Mouse (Mus musculus): Measurements from ENCODE around the gene Atf5. TPM values are rescaled to one million over a fixed set of nuclear protein-coding genes. Genes with fewer than 3 reads are reported as not detected.

Gene Atf5
- polyA plus RNA-seq, 1 experiment from 2014 or later = 3.1 TPM

GRCm38 (mm10) chr7:44821666-44822448 lies 5.4 kb upstream of the Atf5 start:
- 86% methylated on average over 7 of the region's 7 CpGs for WGBS
- H3K9me3 ChIP-seq (replicated peaks; ENCODE audit: control insufficient read depth, low read length) = no peaks in the 10 kb centered on the region
- H3K27ac ChIP-seq (replicated peaks; ENCODE audit: low read depth, low read length) = no peak overlapping the region
- H3K4me2 ChIP-seq (ENCODE audit: low read depth, low read length) = no peak overlapping the region
- no peak overlapping the region for H3K4me3 ChIP-seq (ENCODE audit: low read depth, low read length)
- ATAC-seq (replicated peaks; ENCODE audit: insufficient number of reproducible peaks, low FRiP score, low TSS enrichment, low read depth) (no peak), DNase-seq (ENCODE audit: low spot score) (no peak)
- H3K36me3 ChIP-seq (replicated peaks; ENCODE audit: control insufficient read depth, insufficient read depth, low read depth, low read length) = no peaks in the 10 kb centered on the region
- H3K27me3 ChIP-seq (ENCODE audit: control insufficient read depth, insufficient read depth, low read length) = no peaks in the 10 kb centered on the region
- H3K4me1 ChIP-seq (ENCODE audit: control insufficient read depth, insufficient read depth, low read length) = peaks cover 9% of the 10 kb centered on the region; the same call in 1 of the 2 replicates
- H3K9ac ChIP-seq (replicated peaks; ENCODE audit: low read length) = no peak overlapping the region

GRCm38 (mm10) chr7:44820525-44820924 lies 4.1 kb upstream of the Atf5 start:
- Histone ChIP-seq H3K27ac (replicated peaks; ENCODE audit: low read depth, low read length) (no peak overlapping the region), H3K4me3 (ENCODE audit: low read depth, low read length) (no peak overlapping the region), H3K4me1 (ENCODE audit: control insufficient read depth, insufficient read depth, low read length) (peaks cover 9% of the 10 kb centered on the region; the same call in 1 of the 2 replicates), H3K36me3 (replicated peaks; ENCODE audit: control insufficient read depth, insufficient read depth, low read depth, low read length) (no peaks in the 10 kb centered on the region), H3K4me2 (ENCODE audit: low read depth, low read length) (no peak overlapping the region), H3K9me3 (replicated peaks; ENCODE audit: control insufficient read depth, low read length) (no peaks in the 10 kb centered on the region), H3K9ac (replicated peaks; ENCODE audit: low read length) (no peak overlapping the region), H3K27me3 (ENCODE audit: control insufficient read depth, insufficient read depth, low read length) (no peaks in the 10 kb centered on the region)
- ATAC-seq (replicated peaks; ENCODE audit: insufficient number of reproducible peaks, low FRiP score, low TSS enrichment, low read depth) = no peak
- DNase-seq (ENCODE audit: low spot score) = no peak
- WGBS = 79% methylated on average over 3 of the region's 3 CpGs

DNA sequence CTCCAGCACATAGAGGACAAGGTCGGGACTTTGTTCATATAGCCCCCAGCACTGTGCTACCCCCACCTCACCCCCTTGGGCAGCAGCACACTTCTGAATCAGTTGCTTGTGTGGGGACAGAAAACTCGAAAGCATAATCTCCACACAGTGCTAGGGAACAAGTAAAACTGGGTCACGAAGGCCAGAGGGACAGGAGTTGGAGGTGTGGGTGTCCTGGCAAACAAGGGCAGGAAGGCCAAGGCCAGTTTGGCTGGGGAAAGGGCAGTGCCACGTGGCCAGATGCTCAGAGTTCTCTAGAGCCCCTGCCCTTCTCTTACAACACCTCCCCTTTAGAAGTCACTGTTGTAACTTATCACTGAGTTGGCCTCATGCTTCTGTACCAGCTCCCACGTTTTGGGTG lies 3.4 kb upstream of the Atf5 start:
- Histone ChIP-seq H3K4me2 (ENCODE audit: low read depth, low read length) (no peak overlapping the region), H3K27me3 (ENCODE audit: control insufficient read depth, insufficient read depth, low read length) (no peaks in the 10 kb centered on the region), H3K4me1 (ENCODE audit: control insufficient read depth, insufficient read depth, low read length) (peaks cover 13% of the 10 kb centered on the region), H3K36me3 (replicated peaks; ENCODE audit: control insufficient read depth, insufficient read depth, low read depth, low read length) (no peaks in the 10 kb centered on the region), H3K27ac (replicated peaks; ENCODE audit: low read depth, low read length) (no peak overlapping the region), H3K4me3 (ENCODE audit: low read depth, low read length) (no peak overlapping the region), H3K9me3 (replicated peaks; ENCODE audit: control insufficient read depth, low read length) (no peaks in the 10 kb centered on the region), H3K9ac (replicated peaks; ENCODE audit: low read length) (no peak overlapping the region)
- no peak for ATAC-seq (replicated peaks; ENCODE audit: insufficient number of reproducible peaks, low FRiP score, low TSS enrichment, low read depth)
- WGBS = 57% methylated on average over 5 of the region's 5 CpGs
- DNase-seq (ENCODE audit: low spot score) = no peak

GRCm38 (mm10) chr7:44819391-44819790 lies 2.9 kb upstream of the Atf5 start:
- H3K9me3 ChIP-seq (replicated peaks; ENCODE audit: control insufficient read depth, low read length) = no peaks in the 10 kb centered on the region
- no peak overlapping the region; the same call in 1 of the 2 replicates for H3K9ac ChIP-seq (replicated peaks; ENCODE audit: low read length)
- no peaks in the 10 kb centered on the region for H3K27me3 ChIP-seq (ENCODE audit: control insufficient read depth, insufficient read depth, low read length)
- no peak overlapping the region for H3K4me2 ChIP-seq (ENCODE audit: low read depth, low read length)
- H3K4me3 ChIP-seq (ENCODE audit: low read depth, low read length) = 0 out of 2 replicates have a peak overlapping the region, but pooled peaks have one; percentile 14
- no peaks in the 10 kb centered on the region for H3K36me3 ChIP-seq (replicated peaks; ENCODE audit: control insufficient read depth, insufficient read depth, low read depth, low read length)
- no peak for DNase-seq (ENCODE audit: low spot score)
- WGBS = 94% methylated on average over 2 of the region's 2 CpGs
- ATAC-seq (replicated peaks; ENCODE audit: insufficient number of reproducible peaks, low FRiP score, low TSS enrichment, low read depth) = no peak
- H3K27ac ChIP-seq (replicated peaks; ENCODE audit: low read depth, low read length) = no peak overlapping the region
- H3K4me1 ChIP-seq (ENCODE audit: control insufficient read depth, insufficient read depth, low read length) = peaks cover 14% of the 10 kb centered on the region

- Histone ChIP-seq H3K9me3 (replicated peaks; ENCODE audit: control insufficient read depth, low read length) (no peaks in the 10 kb centered on the region), H3K4me2 (ENCODE audit: low read depth, low read length) (peak overlapping the region; percentile 61), H3K4me3 (ENCODE audit: low read depth, low read length) (peak overlapping the region; percentile 14), H3K27me3 (ENCODE audit: control insufficient read depth, insufficient read depth, low read length) (no peaks in the 10 kb centered on the region), H3K27ac (replicated peaks; ENCODE audit: low read depth, low read length) (no peak overlapping the region), H3K36me3 (replicated peaks; ENCODE audit: control insufficient read depth, insufficient read depth, low read depth, low read length) (no peaks in the 10 kb centered on the region), H3K4me1 (ENCODE audit: control insufficient read depth, insufficient read depth, low read length) (peaks cover 14% of the 10 kb centered on the region), H3K9ac (replicated peaks; ENCODE audit: low read length) (peak overlapping the region; percentile 22)
- DNase-seq (ENCODE audit: low spot score) (no peak), ATAC-seq (replicated peaks; ENCODE audit: insufficient number of reproducible peaks, low FRiP score, low TSS enrichment, low read depth) (no peak)
- 52% methylated on average over 6 of the region's 6 CpGs for WGBS
Measured at GRCm38 (mm10) chr7:44818751-44819235, 2.3 kb upstream of the Atf5 start.

- ATAC-seq (replicated peaks; ENCODE audit: insufficient number of reproducible peaks, low FRiP score, low TSS enrichment, low read depth) (no peak), DNase-seq (ENCODE audit: low spot score) (no peak)
- H3K27ac ChIP-seq (replicated peaks; ENCODE audit: low read depth, low read length) = no peak overlapping the region
- H3K4me1 ChIP-seq (ENCODE audit: control insufficient read depth, insufficient read depth, low read length) = peaks cover 14% of the 10 kb centered on the region
- H3K4me3 ChIP-seq (ENCODE audit: low read depth, low read length) = peak overlapping the region; percentile 61
- no peaks in the 10 kb centered on the region for H3K9me3 ChIP-seq (replicated peaks; ENCODE audit: control insufficient read depth, low read length)
- peak overlapping the region; percentile 61 for H3K4me2 ChIP-seq (ENCODE audit: low read depth, low read length)
- no peaks in the 10 kb centered on the region for H3K27me3 ChIP-seq (ENCODE audit: control insufficient read depth, insufficient read depth, low read length)
- WGBS = 55% methylated on average over 2 of the region's 2 CpGs
- H3K9ac ChIP-seq (replicated peaks; ENCODE audit: low read length) = peak overlapping the region; percentile 98
- no peaks in the 10 kb centered on the region for H3K36me3 ChIP-seq (replicated peaks; ENCODE audit: control insufficient read depth, insufficient read depth, low read depth, low read length)
Measured at GRCm38 (mm10) chr7:44818164-44818563, 1.7 kb upstream of the Atf5 start.

DNA sequence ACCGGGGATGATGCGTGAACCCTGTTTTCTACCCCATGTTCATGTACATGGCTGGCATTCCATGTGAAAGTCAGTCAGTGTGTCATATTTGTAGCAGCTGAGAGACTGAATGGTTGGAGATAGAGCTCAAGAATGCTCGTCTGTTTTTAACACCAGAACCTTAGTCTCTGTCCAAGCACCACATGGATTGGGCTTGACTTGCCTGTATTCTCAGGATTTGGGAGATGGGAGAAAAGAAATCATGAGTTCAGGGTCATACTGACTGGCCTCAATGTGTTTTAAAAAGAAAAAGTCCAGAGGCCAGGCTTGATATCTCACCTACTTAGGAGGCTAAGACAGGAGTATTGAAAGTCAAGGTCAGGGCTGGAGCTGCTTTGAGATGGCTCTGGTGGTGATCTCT lies 983 bp upstream of the Atf5 start:
- peak overlapping the region; percentile 98 for H3K9ac ChIP-seq (replicated peaks; ENCODE audit: low read length)
- DNase-seq (ENCODE audit: low spot score) (no peak), ATAC-seq (replicated peaks; ENCODE audit: insufficient number of reproducible peaks, low FRiP score, low TSS enrichment, low read depth) (no peak)
- no peaks in the 10 kb centered on the region for H3K27me3 ChIP-seq (ENCODE audit: control insufficient read depth, insufficient read depth, low read length)
- WGBS = 37% methylated on average over 3 of the region's 3 CpGs
- H3K4me1 ChIP-seq (ENCODE audit: control insufficient read depth, insufficient read depth, low read length) = peaks cover 14% of the 10 kb centered on the region
- no peaks in the 10 kb centered on the region for H3K36me3 ChIP-seq (replicated peaks; ENCODE audit: control insufficient read depth, insufficient read depth, low read depth, low read length)
- no peaks in the 10 kb centered on the region for H3K9me3 ChIP-seq (replicated peaks; ENCODE audit: control insufficient read depth, low read length)
- peak overlapping the region; percentile 61 for H3K4me2 ChIP-seq (ENCODE audit: low read depth, low read length)
- peak overlapping the region; percentile 61 for H3K4me3 ChIP-seq (ENCODE audit: low read depth, low read length)
- no peak overlapping the region for H3K27ac ChIP-seq (replicated peaks; ENCODE audit: low read depth, low read length)

DNA sequence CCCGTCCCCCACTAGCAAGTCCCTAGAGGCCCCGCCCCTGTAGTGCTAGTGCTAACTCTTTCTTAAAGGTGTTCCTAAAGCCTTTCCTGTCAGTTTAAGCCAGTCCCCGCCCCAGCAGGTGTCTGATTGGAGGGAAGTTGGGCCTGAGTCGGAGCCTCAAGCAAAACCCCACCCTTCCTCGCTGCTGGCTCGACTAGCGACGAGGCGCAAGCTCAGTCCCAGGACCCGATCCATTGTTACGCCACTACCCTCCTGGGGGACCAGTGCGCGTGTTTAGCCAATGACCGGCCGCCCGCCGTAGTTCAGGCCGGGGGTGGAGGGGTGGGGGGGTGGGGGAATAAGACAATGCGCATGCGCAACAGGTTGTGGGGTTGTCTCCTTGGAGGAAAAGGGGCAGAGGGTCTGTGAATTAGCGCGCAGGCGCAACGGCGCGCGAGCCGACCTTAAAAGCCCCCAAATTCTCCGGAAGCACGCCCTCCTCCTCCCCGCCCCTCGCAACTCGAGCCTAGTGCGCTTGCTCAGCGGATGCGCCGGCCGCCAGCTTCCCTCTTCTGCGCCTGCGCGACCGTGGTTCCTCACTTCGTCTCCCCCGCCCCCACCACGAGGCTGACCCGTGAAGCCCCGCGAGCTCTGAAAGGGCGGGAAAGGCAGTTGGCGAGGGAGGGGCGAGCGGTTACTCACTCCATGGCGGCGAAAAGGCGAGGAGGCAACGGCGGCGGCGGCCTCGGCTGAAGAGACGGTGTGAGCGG lies 563 bp downstream of the Atf5 start, which contains the start of the genes Nup62 and Il4i1:
Gene Nup62 (plus strand): TSS at position 368 of the 749 bp plus-strand sequence.
Gene Il4i1 (plus strand): TSS at position 667 of the 749 bp plus-strand sequence.
- WGBS = under 1% methylated on average over 57 of the region's 62 CpGs
- H3K9me3 ChIP-seq (replicated peaks; ENCODE audit: control insufficient read depth, low read length) = no peaks in the 10 kb centered on the region
- H3K36me3 ChIP-seq (replicated peaks; ENCODE audit: control insufficient read depth, insufficient read depth, low read depth, low read length) = no peaks in the 10 kb centered on the region
- peak within 1 kb of the TSS; percentile 61 for H3K4me3 ChIP-seq (ENCODE audit: low read depth, low read length)
- H3K4me2 ChIP-seq (ENCODE audit: low read depth, low read length) = peak within 1 kb of the TSS; percentile 61
- no peaks in the 10 kb centered on the region for H3K27me3 ChIP-seq (ENCODE audit: control insufficient read depth, insufficient read depth, low read length)
- peaks cover 14% of the 10 kb centered on the region for H3K4me1 ChIP-seq (ENCODE audit: control insufficient read depth, insufficient read depth, low read length)
- peak; percentile 100 for DNase-seq (ENCODE audit: low spot score)
- peak; percentile 95 for ATAC-seq (replicated peaks; ENCODE audit: insufficient number of reproducible peaks, low FRiP score, low TSS enrichment, low read depth)
- peak within 1 kb of the TSS; percentile 98 for H3K9ac ChIP-seq (replicated peaks; ENCODE audit: low read length)
- H3K27ac ChIP-seq (replicated peaks; ENCODE audit: low read depth, low read length) = peak within 1 kb of the TSS; percentile 97
